In genomic region chr5:147399843-147400504, GRCm38 (mm10) we compare ENCODE assay signal across 8 mouse cellular contexts. TPM values are rescaled to one million over a fixed set of nuclear protein-coding genes. Genes with fewer than 3 reads are reported as not detected.
DNase-seq lines count a peak whose midpoint lies in the region; ATAC-seq lines count a peak whose summit lies in the region.

Flt3 (minus strand) TSS chr5:147400489.

- peak within 1 kb of the TSS; percentile 87 for H3K4me2 ChIP-seq in embryonic facial prominence, embryonic 13.5 days
- H3K4me2 ChIP-seq in hindbrain, embryonic 15.5 days: peak within 1 kb of the TSS; percentile 97
- H3K4me2 ChIP-seq in liver, embryonic 11.5 days: peak within 1 kb of the TSS; percentile 65

- H3K27me3 ChIP-seq in embryonic facial prominence, embryonic 13.5 days: peaks cover 58% of the 10 kb centered on the region
- H3K27me3 ChIP-seq in hindbrain, embryonic 15.5 days: peaks cover 42% of the 10 kb centered on the region
- peaks cover 42% of the 10 kb centered on the region for H3K27me3 ChIP-seq in liver, embryonic 11.5 days (replicated peaks; ENCODE audit: control insufficient read depth, insufficient read depth, low read length)

- peaks cover 14% of the 10 kb centered on the region for H3K4me1 ChIP-seq in embryonic facial prominence, embryonic 13.5 days
- peaks cover 17% of the 10 kb centered on the region for H3K4me1 ChIP-seq in hindbrain, embryonic 15.5 days (replicated peaks)
- H3K4me1 ChIP-seq in liver, embryonic 11.5 days (replicated peaks; ENCODE audit: control insufficient read depth, insufficient read depth, low read length): peaks cover 6% of the 10 kb centered on the region

- DNase-seq in gastrocnemius, postnatal 10 days: peak; percentile 12
- no peak for DNase-seq in gastrocnemius, adult 18-20 months (ENCODE audit: low spot score)
- peak; percentile 13 for DNase-seq in T-cell, adult 2 months (ENCODE audit: low spot score)
- DNase-seq in liver, embryonic 11.5 days (ENCODE audit: low spot score): peak; percentile 54
- peak; percentile 27 to 63 for DNase-seq in natural killer cell, adult 2 months (ENCODE audit: low spot score in 2 of 2)
- DNase-seq in yolk sac, embryonic 10.5 days (ENCODE audit: low spot score): peak; percentile 6

- 1% methylated on average over 54 of the region's 56 CpGs for WGBS in embryonic facial prominence, embryonic 13.5 days
- 1% methylated on average over 53 of the region's 56 CpGs for WGBS in hindbrain, embryonic 15.5 days
- WGBS in liver, embryonic 11.5 days: 3% methylated on average over 56 of the region's 56 CpGs

- peak within 1 kb of the TSS; percentile 47 for H3K4me3 ChIP-seq in embryonic facial prominence, embryonic 13.5 days
- H3K4me3 ChIP-seq in hindbrain, embryonic 15.5 days: peak within 1 kb of the TSS; percentile 56
- peak within 1 kb of the TSS; percentile 43 for H3K4me3 ChIP-seq in liver, embryonic 11.5 days (ENCODE audit: low read depth, low read length)

- H3K27ac ChIP-seq in embryonic facial prominence, embryonic 13.5 days: no peak within 1 kb of the TSS
- no peak within 1 kb of the TSS for H3K27ac ChIP-seq in hindbrain, embryonic 15.5 days (replicated peaks)
- H3K27ac ChIP-seq in liver, embryonic 11.5 days (ENCODE audit: low read depth, low read length): no peak within 1 kb of the TSS

- peak within 1 kb of the TSS; percentile 58 for H3K9ac ChIP-seq in embryonic facial prominence, embryonic 13.5 days
- peak within 1 kb of the TSS; percentile 52 for H3K9ac ChIP-seq in hindbrain, embryonic 15.5 days
- no peak within 1 kb of the TSS for H3K9ac ChIP-seq in liver, embryonic 11.5 days (ENCODE audit: low read depth, low read length)

- no peaks in the 10 kb centered on the region for H3K9me3 ChIP-seq in embryonic facial prominence, embryonic 13.5 days
- H3K9me3 ChIP-seq in hindbrain, embryonic 15.5 days: no peaks in the 10 kb centered on the region
- no peaks in the 10 kb centered on the region for H3K9me3 ChIP-seq in liver, embryonic 11.5 days (ENCODE audit: control insufficient read depth, low read length)

- H3K36me3 ChIP-seq in embryonic facial prominence, embryonic 13.5 days: no peaks in the 10 kb centered on the region
- no peaks in the 10 kb centered on the region for H3K36me3 ChIP-seq in hindbrain, embryonic 15.5 days
- no peaks in the 10 kb centered on the region for H3K36me3 ChIP-seq in liver, embryonic 11.5 days (ENCODE audit: control insufficient read depth, insufficient read depth, low read length)

- ATAC-seq in embryonic facial prominence, embryonic 13.5 days (ENCODE audit: insufficient number of reproducible peaks, insufficient read depth, low FRiP score, low TSS enrichment, low read depth): no peak
- ATAC-seq in hindbrain, embryonic 15.5 days (ENCODE audit: low FRiP score, low read depth): peak; percentile 85
- peak; percentile 51 for ATAC-seq in liver, embryonic 11.5 days (replicated peaks; ENCODE audit: low FRiP score)

RNA-seq across cellular contexts. Expression of gene Flt3, which starts in this region (rescaled TPM):
- total RNA-seq in gastrocnemius, postnatal 10 days (2021): under 1 TPM in 1 of 2 experiments, not detected in 1; 0.16 TPM
- total RNA-seq in gastrocnemius, adult 18-20 months (2021): under 1 TPM; 0.07 TPM
- 0.25 TPM in 1 of 2 replicates, not detected in the other for polyA plus RNA-seq in embryonic facial prominence, embryonic 13.5 days (2015; fragmentation: Nextera tagmentation; extraction: Ambion mirVana)
- 1.3 and 1.7 TPM in 2 replicates for polyA plus RNA-seq in hindbrain, embryonic 15.5 days (2015; fragmentation: Nextera tagmentation; extraction: Ambion mirVana)
- 1.6 and 1.8 TPM in 2 replicates for polyA plus RNA-seq in liver, embryonic 11.5 days (2014; fragmentation: Nextera tagmentation; extraction: Ambion mirVana)

Comparison
In these comparisons a context has a peak if more than half of its experiments do, and no peak if none do; other contexts are left out.
1. Peak in DNase-seq in gastrocnemius, postnatal 10 days; RNA of the gene not detected or under 1 TPM.